Mouse (Mus musculus) cerebellum, postnatal 4 days (tissue): ENCODE measurements around the gene Rnf214.

Experiments used
- DNase-seq, 2 experiments: peaks; one replicate each; pipeline ENCODE4 v3.0.0; 2022; ENCODE audit warnings: low spot score in 2 of 2, mixed read lengths in 1 of 2

The Rnf214 gene

DNA sequence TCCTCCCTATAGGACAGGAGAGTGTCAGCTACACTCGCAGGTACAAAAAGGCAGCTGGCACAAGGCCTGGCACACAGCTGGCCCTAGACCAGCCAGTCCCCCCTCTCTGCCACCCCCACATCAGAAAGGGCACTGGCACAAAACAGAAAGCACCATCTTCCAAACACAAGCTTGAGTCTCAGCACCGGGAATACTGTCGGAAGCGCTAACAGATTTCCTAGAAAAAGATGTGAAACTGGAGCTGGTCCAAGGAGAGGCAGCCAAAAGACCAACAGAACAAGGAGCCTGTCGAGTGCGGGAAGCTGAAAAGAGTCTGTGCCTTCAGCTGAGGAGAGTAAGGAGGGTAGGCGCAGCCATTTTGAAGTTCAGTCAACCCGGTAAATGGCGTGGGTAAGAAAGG is 91.6 kb downstream of the Rnf214 start:
- no peak for DNase-seq
